Mouse (Mus musculus) gastrocnemius, postnatal 36 days (tissue): ENCODE measurements at regions not wholly inside any gene's neighbourhood (a gene's known extent, or its start where the extent isn't known, plus 50 kb on each side); places are given as distances from the start of the nearest gene placed in this dataset.

Source experiments
- DNase-seq, 2 experiments: peaks; one replicate each; pipeline ENCODE4 v3.0.0; 2022
- intact Hi-C: fragments of 180-260 bp; cut with DNase I; formaldehyde crosslinking; loops from one replicate; pipeline ENCODE4 v1.15.1; 2025

DNA sequence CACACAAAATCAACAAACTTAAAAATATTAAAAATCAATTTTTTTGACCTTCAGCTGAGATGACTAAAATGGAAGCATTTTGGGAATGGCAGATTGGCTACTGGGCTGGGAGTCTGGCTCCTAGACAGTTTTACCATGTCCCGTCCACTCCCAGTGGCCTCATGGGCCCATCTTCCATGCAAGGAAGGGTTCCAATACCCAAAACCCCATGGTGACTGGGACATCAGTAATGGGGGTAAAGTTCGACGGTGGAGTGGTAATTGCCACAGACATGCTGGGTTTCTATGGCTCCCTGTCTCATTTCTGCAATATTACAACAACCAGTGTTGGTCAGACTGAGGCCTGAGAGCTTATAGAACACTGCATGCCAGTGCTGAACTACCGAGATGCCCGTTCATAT is 82.2 kb downstream of the Il20rb start:
- intact Hi-C loops, result no loop called here
- no peak for DNase-seq

DNA sequence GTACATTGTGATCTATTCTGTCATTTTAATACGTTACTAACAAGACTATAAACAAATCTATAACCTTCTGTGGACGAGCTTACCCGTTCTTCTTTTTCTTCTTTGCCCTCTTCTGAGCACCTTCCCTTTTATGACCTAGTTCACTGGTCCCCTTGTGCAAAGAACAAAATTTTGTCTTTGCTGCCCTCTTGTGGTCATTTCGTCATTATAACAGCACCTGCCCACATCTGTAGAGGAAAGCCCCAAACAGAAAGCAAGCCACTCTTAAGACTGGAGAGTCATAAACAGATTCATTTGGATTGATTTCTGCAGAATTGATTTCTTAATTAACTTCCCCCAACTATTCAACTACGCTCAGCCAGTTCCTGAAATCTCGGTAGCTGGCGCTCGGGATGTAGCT is 86.2 kb downstream of the Il20rb start:
- DNase-seq, result no peak
- intact Hi-C loops, result no loop called here

DNA sequence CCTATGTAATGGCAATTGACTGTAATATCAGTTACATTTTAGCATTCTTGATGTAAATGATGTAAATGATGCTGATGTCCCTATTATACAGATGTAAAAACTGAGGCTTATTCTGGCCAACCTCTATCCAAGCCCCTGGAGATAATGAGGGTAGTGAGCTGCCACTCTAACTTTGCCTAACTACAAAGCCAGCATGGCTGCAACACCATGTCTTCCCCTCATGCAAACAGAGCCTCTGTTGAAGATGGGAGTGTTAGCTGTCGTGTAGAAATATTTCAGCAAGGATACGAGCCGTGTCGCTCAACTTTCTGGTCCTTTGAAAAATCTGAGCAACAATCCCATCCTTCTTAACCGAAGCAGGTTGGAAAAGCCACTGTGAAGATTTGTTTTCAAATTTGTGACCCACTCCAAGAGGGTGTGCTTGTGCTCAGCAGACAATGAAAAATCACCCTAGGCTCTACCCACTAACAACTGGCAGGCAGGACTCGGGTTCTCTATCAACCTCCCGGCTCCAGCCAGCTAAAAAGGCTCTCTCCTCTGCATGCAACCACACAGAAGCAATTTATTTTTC is 90.2 kb downstream of the Il20rb start:
- intact Hi-C loops, result loop anchor here (5.0 kb wide), 1 partner anchor 549 kb away; no protein-coding TSS in a partner anchor
- no peak for DNase-seq

DNA sequence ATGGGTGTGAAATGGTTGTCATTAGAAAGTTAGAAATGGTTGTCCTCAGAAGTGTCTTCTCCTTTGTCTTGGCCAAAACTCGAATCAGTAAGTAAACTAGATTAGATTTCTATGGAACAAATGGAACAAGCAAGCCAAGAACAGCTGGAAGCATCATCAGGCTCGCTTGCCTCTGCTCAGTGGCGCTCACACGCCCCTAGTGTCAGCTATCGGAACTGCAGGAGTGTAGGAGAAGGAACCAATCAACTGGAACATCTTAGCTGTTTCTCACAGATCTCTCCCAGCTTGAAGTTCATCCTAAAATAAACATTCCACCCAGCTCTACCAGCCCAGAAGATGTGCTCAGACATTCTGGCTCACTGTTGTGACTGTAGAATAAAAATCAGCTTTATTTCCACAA is 90.9 kb downstream of the Il20rb start:
- intact Hi-C loops, result loop anchor here (5.0 kb wide), 1 partner anchor 548 kb away; no protein-coding TSS in a partner anchor
- DNase-seq, result peak; percentile 72 to 74

DNA sequence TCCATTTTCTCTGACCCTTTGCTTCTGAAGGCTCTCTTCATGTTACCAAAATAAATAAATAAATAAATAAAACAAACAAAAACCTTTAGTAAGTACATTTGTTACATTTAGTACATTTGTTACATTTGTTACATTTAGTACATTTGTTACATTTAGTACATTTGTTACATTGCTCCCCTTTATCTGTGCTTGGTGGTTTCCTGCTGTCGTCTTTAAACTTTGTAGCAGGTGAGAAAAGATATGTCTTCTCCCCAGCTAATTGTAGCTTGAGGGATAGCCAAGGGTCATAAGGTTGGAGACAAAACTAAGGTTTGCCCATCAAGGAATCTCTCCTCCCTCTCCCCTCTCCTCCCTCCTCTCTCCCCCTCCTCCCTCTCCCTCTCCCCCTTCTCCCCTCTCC is 92.0 kb downstream of the Il20rb start:
- intact Hi-C loops, result loop anchor here (5.0 kb wide), 1 partner anchor 547 kb away; no protein-coding TSS in a partner anchor
- DNase-seq, result no peak

DNA sequence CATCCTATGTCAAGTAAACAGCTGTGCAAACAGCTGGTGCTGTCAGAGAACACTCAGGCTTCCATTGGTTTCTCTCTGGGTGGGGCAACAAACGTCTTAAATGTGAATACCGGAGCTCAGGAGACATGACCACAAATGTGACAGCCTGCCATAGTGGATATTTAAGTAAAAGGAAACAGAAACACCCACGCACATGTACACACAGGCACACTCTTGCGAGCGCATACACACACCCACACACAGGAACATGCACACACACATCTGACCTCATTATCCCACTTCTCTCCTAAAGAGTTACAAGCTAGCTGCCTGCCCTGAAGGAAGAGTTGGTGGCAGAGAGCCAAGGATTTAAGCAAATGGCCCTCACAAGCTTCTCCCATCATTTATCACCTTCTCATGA is 92.4 kb downstream of the Il20rb start:
- intact Hi-C loops, result no loop called here
- DNase-seq, result no peak

DNA sequence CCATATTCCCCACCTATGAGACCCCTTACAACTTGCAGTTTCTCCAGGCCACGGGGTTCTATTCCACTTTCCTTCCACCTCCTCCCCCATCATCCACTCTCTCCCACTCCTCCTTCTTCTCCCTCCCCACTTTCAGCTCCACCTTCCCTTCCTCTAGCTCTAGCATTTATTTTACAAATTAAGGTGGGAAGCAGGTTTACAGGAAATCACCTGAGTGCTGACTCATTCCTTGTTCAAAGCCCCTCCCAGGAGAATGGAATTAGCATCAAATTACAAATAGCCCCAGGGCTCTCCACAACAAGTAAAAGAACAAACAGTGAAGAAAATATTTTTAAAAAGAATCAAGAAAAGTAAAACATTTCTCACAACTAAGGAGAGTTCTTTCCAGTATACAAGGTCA is 94.3 kb downstream of the Il20rb start:
- intact Hi-C loops, result no loop called here
- DNase-seq, result no peak

DNA sequence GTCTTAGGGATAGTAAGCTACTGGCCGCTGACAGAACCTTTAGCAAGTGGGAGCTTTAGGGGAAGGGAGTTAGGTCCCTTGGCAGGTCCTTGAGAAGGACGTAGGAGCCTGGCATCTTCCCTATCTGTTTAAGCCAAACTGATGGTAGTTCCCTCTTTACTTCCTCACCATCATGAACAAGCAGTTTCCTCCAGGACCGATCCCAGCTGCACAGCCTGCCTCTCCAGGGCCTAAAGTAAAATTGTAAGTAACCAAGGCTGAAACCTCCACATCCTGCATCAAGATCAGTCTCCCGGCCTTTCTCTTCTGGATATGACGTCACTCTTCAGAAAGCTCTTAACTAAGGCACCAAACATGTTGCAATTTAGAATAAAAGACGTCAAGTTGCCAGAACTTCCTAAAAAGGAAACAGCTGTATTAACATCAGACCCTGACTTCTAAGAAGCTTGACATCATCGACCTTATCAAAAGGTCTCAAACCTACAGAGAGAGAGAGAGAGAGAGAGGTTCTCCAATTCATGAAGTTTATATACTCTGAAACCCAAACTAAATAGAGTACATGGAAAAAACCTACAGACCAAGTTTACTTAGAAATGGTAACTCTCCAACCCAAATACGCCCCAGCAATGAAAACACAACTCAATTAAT is 94.9 kb downstream of the Il20rb start:
- intact Hi-C loops, result no loop called here
- no peak for DNase-seq

DNA sequence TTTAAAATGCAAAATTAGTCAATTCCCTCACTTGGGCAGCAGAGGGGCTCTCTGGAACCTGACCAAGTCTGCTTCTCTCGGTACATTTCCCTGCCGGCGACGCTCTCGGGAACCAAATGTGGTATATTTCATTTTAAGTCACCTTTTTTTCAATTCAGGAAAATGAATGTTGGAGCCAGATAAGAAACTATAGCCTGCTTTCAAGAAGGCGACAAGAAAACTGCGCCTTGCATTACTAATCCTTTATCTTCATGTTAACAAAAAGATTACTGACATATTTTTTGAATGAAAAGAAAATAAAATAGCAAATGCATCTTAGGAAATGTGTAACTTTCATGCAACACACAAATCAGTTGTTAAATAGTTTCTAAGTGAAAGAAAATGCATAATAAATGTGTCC is 98.2 kb downstream of the Il20rb start:
- intact Hi-C loops, result no loop called here

DNA sequence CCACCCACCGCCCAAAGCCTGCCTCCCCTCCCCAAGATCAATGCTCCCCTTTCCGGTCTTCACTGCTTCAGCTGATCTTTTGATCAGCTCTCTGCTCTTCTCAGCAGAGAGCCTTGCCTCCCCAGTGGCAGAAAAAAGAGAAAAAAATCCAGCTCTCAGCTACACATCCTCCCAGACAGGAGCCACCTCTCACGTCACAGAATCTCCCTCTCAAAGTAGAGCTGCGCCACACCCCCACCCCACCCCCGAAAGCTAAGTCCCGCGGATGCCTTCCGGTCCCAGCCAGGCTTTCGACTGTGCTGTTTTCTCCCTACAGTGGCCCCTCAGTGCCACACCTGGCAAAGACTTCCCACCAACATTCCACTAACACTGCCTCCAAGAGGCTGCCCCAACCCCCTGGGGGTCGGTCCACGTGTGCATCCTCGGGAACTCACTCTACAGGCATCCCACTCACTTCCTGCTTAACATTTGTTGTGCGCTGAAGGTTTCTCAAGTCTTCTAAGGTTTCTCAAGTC is 99.4 kb downstream of the Il20rb start:
- DNase-seq, result no peak
- intact Hi-C loops, result loop anchor here (2.0 kb wide), 1 partner anchor 30 kb away; no protein-coding TSS in a partner anchor

More for the DNA sequence above, 98.2 kb downstream of the Il20rb start:
- DNase-seq, result no peak

DNA sequence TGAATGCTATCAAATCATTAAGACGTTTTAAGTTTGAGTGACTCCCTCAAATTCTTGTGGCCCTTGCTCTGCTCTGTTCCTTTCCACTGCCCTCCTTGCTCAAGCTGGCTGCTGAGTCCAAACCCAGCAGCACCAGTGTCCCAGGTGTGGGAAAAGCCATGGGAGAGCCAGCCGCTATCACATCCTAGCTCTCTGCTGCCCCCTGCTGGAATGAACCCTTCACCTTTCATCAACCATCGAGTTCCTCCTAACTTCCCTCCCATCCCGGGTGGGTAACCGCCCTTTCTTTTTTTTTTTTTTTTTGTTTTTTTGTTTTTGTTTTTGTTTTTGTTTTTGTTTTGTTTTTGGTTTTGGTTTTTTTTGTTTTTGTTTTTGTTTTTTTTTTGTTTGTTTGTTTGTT is 104.1 kb downstream of the Il20rb start:
- DNase-seq, result peak; percentile 35 to 57
- intact Hi-C loops, result loop anchor here (2.0 kb wide), 1 partner anchor 536 kb away; no protein-coding TSS in a partner anchor

DNA sequence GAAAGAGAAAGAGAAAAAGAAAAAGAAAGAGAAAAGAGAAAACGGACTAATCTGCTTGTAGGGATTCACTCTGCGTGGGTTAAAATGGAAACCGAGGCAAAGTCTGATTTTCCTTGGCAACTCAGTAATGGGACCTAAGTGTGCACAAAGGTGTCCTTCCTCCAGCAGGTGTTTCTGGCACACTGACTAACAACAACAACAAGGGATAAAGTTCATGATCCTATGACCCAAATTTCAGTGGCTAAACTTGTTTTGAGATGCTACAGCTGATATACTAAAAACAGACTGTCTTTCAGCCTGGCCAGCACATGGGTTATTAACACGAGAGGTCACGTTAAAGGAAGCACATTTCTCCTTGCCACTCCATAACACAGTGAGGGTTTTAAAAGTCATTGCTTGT is 116.7 kb downstream of the Il20rb start:
- DNase-seq, result no peak
- intact Hi-C loops, result no loop called here

DNA sequence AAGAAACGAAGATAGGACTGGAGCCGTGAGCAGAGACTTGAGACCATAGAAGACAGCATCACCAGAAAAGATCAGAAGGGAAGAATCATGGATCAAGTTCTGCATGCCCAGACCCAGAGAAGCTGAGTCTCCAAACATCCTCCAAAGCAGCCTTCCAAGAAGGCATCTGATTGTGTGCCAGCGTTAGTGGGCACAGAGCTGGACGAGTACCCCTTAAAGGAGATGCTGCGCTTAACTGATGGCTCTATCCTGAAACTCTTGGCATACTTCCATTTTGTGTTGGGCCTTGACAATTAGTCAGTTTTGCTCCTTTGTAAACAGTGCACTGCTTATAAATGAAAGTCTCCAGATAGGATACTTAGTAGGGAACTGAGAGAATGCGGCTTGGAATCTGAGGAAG is 119.8 kb downstream of the Il20rb start:
- intact Hi-C loops, result no loop called here
- no peak for DNase-seq

DNA sequence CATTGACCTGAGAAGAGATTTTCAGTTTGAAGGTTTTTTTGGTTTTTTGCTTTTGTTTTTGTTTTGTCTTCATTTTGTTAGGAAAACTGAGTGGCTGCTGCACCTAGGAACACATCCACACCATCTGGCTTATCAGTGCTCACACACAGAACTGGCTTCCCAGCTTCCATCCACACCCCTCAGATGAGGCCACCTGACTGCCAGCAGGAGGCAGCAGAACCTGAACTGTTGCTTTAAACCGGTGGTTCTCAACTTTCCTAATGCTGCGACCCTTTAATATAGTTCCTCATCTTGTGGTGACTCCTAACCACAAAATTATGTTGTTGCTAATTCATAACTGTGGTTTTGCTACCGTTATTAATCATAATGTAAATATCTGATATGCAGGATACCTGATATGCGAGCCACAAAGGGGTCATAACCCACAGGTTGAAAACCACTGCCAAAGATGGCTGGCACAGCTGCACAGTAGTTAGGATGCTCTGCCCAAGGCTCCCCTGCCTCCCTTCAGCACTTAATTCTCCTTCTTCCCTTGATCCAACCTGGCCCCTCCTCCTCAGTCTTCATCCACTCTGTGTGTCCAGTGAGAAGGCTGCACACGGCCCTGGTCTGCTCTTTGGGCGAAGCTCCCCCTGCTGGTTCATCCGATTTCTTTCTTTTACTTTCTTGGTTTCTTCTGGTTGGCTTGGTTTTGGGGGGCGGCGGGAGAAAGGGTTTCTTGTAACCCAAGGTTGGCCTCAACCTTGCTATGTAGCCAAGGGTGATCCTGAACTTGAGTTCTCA is 126.5 kb downstream of the Il20rb start:
- intact Hi-C loops, result no loop called here
- no peak for DNase-seq

DNA sequence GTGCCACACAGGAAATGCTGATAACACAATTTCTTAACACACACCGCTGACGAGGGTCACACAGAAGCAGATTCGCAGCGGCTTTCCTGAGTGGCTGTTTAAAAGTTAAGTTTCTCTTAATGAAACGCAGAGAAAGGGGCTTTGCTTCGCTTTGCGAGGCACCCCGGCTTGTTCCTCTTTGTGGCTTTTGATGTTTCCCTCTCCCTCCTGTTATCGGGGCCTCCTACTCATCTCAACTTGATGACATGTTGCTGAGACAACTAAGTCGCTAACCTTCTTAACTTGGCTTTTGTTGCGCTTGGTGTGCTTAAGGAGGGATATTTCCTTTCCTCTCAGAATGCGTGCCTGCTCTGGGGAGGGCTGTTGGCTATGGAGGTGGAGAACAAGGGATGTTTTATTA is 129.0 kb downstream of the Il20rb start:
- DNase-seq, result no peak
- intact Hi-C loops, result loop anchor here (2.0 kb wide), 1 partner anchor 29 kb away; no protein-coding TSS in a partner anchor

DNA sequence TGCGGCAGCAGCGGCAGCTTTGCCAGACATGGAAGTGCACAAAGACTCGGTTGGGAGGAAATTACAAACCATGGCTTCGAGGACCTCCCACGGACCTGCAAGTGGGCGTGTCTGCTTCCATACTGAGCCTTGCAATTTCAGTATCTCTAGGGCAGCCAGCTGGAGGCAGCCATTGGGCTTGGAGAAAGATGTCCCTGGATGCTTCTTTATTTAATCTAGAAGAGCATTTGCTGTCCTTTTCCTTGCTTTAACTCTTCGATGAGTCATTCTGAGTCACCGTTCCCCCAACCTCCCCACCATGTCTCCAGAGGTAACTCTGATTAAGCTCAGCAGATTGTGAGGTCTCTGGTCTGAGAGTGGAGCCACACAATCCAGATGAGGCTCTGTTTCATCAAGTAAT is 145.8 kb downstream of the Il20rb start:
- intact Hi-C loops, result no loop called here
- DNase-seq, result no peak

DNA sequence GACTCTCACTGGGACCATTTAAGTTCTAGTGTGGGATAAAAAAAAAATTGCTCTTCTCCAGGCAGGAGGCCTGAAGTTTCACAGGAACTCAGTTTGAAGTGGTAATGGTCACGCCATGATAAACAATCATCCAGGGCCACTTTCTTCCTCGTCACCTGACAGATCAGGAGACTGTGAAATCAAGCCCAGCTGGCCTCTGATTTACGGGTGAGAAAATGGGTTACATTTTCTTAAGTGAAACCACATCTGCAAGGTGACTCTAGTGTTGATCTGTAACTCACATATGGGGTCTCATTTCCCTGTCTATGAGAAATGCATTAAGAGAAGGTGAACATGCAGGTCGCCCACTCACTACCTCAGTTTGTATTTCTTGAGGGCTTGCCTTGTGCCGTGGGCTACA is 178.8 kb downstream of the Il20rb start:
- no peak for DNase-seq
- intact Hi-C loops, result no loop called here

DNA sequence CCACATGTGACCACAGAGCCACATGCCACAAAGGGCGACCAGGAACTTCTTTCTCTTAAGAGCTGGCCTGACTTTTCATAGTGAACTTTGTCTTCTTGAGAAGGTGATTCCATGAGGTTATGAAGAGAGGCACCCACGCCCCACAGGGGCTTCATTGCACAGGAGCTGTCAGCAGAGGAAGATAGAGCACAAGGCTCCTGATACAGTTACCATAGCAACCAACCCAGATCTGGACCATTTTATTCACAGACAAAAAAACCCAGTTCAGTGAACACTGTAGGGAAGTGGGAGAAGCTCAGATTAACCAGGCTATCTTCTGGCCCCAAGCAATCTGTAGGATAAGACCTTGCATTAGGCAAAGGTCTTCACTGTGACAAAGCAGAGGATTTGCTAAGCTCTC is 179.2 kb downstream of the Il20rb start:
- no peak for DNase-seq
- intact Hi-C loops, result no loop called here

DNA sequence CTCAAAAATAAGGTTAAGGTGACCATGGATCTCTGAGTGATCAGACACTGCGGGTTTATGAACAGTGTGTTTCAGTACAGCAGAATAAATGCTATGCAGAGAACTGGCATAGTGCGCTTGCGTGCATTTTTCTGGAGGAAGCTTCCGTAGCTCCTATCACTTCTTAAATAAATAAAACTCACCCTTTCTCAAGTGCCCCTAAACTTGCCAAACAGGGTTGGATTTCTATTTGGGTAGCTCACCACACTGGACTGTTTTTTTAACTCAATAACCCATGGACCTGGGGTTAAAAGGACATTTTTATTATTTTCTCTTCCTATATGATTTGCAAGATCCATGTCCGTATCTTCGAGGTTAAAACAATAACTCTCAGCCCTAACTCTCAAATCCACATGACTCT is 182.8 kb downstream of the Il20rb start:
- intact Hi-C loops, result no loop called here
- no peak for DNase-seq

DNA sequence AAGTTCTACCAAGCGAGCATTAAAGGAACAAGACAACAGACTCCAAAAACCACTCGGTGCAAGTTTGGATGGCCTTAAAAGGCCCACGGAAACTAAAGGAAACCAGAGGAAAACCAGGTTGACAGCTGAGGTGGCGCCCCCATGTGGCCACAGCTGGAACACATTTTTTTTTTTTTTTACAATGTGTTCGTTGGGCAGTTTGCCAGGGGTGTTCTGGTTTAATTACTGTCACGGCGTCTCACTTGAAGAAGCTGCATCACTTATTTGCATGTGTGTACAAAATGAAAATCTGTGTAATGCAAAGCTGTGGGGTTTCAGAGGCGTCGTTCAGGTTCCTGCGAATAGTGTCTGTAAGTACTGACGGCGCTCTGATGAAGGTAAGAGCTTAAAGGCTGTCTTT is 185.0 kb downstream of the Il20rb start:
- no peak for DNase-seq
- intact Hi-C loops, result no loop called here

DNA sequence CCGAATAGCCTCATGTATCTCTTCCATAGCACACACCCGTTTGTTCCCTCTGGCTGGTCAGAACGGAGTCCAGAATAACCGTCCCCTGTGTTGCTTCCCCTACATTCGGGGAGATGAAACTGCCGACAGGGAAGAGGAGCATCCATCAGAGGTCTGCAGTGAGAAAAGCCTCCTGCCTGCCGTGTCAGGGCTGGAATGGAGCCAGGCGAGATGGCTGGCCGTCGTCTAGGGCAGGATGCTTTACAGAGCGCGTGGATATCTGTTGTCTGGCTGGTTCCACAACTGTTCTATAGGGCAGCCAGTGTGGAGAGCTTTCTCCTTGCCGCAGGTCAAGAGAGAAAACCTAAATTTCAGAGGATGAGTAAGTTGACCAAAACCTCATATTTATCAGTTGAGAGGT is 209.2 kb downstream of the Il20rb start:
- DNase-seq, result no peak
- intact Hi-C loops, result no loop called here
